Mouse (Mus musculus) thymus, adult 2 months (tissue): ENCODE measurements around the gene Gm35315. TPM values are rescaled to one million over a fixed set of nuclear protein-coding genes. Genes with fewer than 3 reads are reported as not detected.

Experiments used
- DNase-seq: peaks from one replicate; pipeline ENCODE4 v3.0.0; 2021
- H3K27ac ChIP-seq: fragments of 200-500 bp; 2 replicates; pipeline ENCODE4 v1.5.1; 2012; ENCODE audit warnings: low read length, control low read depth; ENCODE audit not compliant: control insufficient read depth, insufficient read depth
- H3K27me3 ChIP-seq: fragments of 200-500 bp; 2 replicates; pipeline ENCODE4 v1.6.1; 2012; ENCODE audit warnings: mild to moderate bottlenecking, low read length, moderate library complexity, mixed read lengths; ENCODE audit not compliant: control insufficient read depth, insufficient read depth
- H3K36me3 ChIP-seq: fragments of 200-500 bp; 2 replicates; pipeline ENCODE4 v1.6.1; 2012; ENCODE audit warnings: mild to moderate bottlenecking, low read length, moderate library complexity; ENCODE audit not compliant: control insufficient read depth, insufficient read depth
- H3K4me1 ChIP-seq: fragments of 200-500 bp; replicated peaks from 2 replicates; pipeline ENCODE4 v1.6.1; 2012; ENCODE audit warnings: low read length; ENCODE audit not compliant: control insufficient read depth, insufficient read depth
- H3K4me3 ChIP-seq: fragments of 200-500 bp; 2 replicates; pipeline ENCODE4 v1.5.1; 2012; ENCODE audit warnings: mild to moderate bottlenecking, low read length, control low read depth, moderate library complexity; ENCODE audit not compliant: control insufficient read depth, insufficient read depth
- CTCF ChIP-seq: fragments of 200-500 bp; IDR thresholded peaks from 2 replicates; pipeline ENCODE4 v1.5.1; 2012; ENCODE audit warnings: mild to moderate bottlenecking, control low read depth, low read length, moderate library complexity, borderline replicate concordance; ENCODE audit not compliant: control insufficient read depth, poor library complexity, insufficient read depth; ENCODE audit errors: extremely low read depth
- POLR2A ChIP-seq: fragments of 200-500 bp; IDR thresholded peaks from 2 replicates; pipeline ENCODE4 v1.6.1; 2012; ENCODE audit warnings: mild to moderate bottlenecking, low read length, control low read depth, moderate library complexity; ENCODE audit not compliant: control insufficient read depth, poor library complexity, insufficient read depth; ENCODE audit errors: extremely low read depth
- WGBS: fragments of 180-500 bp; shearing (Covaris S2); methylation state at CpG from one replicate; pipeline ENCODE4 v1.1.7; 2018; 5-methylcytosine and 5-hydroxymethylcytosine counted together
- polyA plus RNA-seq: library from polyadenylated mRNA; depleted of rRNA; stranded (reverse); fragments of >200 nt; gene quantifications from 2 replicates; pipeline ENCODE4 v1.2.3, GENCODE M21; 2012; rRNA removed

Gene Gm35315
- 0.30 and 0.31 TPM in 2 replicates for polyA plus RNA-seq

- no peaks in the 10 kb centered on the region for H3K27me3 ChIP-seq
- H3K27ac ChIP-seq: peak within 1 kb of the TSS; percentile 75
- WGBS: under 1% methylated on average over 25 of the region's 25 CpGs
- peak within 1 kb of the TSS; percentile 55 for H3K4me3 ChIP-seq
- no peaks in the 10 kb centered on the region for H3K36me3 ChIP-seq
- TF ChIP-seq POLR2A (peak; percentile 82), CTCF (no peak)
- peaks cover 17% of the 10 kb centered on the region for H3K4me1 ChIP-seq
- DNase-seq: peak; percentile 90
Observed at GRCm38 (mm10) chr5:110094030-110094846, at the start of gene Gm35315. Gene Gm35315 (minus strand): TSS chr5:110094420.

GRCm38 (mm10) chr5:110143007-110143406, 48.8 kb upstream of the Gm35315 start:
- no peaks in the 10 kb centered on the region for H3K4me1 ChIP-seq
- TF ChIP-seq POLR2A (no peak), CTCF (peak; percentile 20; the same call in 1 of the 2 replicates)
- DNase-seq: peak; percentile 11
- H3K4me3 ChIP-seq: no peak overlapping the region
- no peak overlapping the region for H3K27ac ChIP-seq
- peaks cover 58% of the 10 kb centered on the region for H3K36me3 ChIP-seq
- H3K27me3 ChIP-seq: no peaks in the 10 kb centered on the region
- whole genome bisulfite sequencing: 93% methylated on average over 5 of the region's 5 CpGs

GRCm38 (mm10) chr5:110142309-110142708, 48.1 kb upstream of the Gm35315 start:
- 95% methylated on average over 2 of the region's 2 CpGs for WGBS
- no peak overlapping the region for H3K4me3 ChIP-seq
- no peaks in the 10 kb centered on the region for H3K27me3 ChIP-seq
- TF ChIP-seq CTCF: no peak
- no peak for TF ChIP-seq POLR2A
- H3K27ac ChIP-seq: no peak overlapping the region
- peaks cover 51% of the 10 kb centered on the region for H3K36me3 ChIP-seq
- DNase-seq: no peak
- no peaks in the 10 kb centered on the region; the same call in 1 of the 2 replicates for H3K4me1 ChIP-seq

GRCm38 (mm10) chr5:110140424-110140823, 46.2 kb upstream of the Gm35315 start:
- Histone ChIP-seq H3K27me3 (no peaks in the 10 kb centered on the region), H3K4me1 (no peaks in the 10 kb centered on the region; the same call in 1 of the 2 replicates), H3K4me3 (no peak overlapping the region), H3K36me3 (peaks cover 34% of the 10 kb centered on the region), H3K27ac (no peak overlapping the region)
- no peak for DNase-seq
- TF ChIP-seq CTCF (no peak), POLR2A (no peak)
- 93% methylated on average over 7 of the region's 7 CpGs for WGBS

GRCm38 (mm10) chr5:110139325-110139724, 45.1 kb upstream of the Gm35315 start:
- H3K4me3 ChIP-seq: no peak overlapping the region
- 98% methylated on average over 3 of the region's 3 CpGs for WGBS

GRCm38 (mm10) chr5:110137816-110138215, 43.6 kb upstream of the Gm35315 start:
- 100% methylated on average over 3 of the region's 3 CpGs for WGBS

More at GRCm38 (mm10) chr5:110139325-110139724, 45.1 kb upstream of the Gm35315 start:
- no peak overlapping the region for H3K27ac ChIP-seq
- no peak for DNase-seq
- H3K4me1 ChIP-seq: no peaks in the 10 kb centered on the region; the same call in 1 of the 2 replicates
- H3K36me3 ChIP-seq: peaks cover 23% of the 10 kb centered on the region
- H3K27me3 ChIP-seq: no peaks in the 10 kb centered on the region
- TF ChIP-seq POLR2A (no peak), CTCF (no peak)

GRCm38 (mm10) chr5:110136087-110136464, 41.9 kb upstream of the Gm35315 start:
- TF ChIP-seq POLR2A (no peak), CTCF (peak; percentile 8; the same call in 1 of the 2 replicates)
- no peaks in the 10 kb centered on the region; the same call in 1 of the 2 replicates for H3K4me1 ChIP-seq
- peaks cover 10% of the 10 kb centered on the region for H3K36me3 ChIP-seq
- peak overlapping the region; percentile 99 for H3K4me3 ChIP-seq
- H3K27me3 ChIP-seq: no peaks in the 10 kb centered on the region
- H3K27ac ChIP-seq: peak overlapping the region; percentile 60
- 4% methylated on average over 18 of the region's 18 CpGs for WGBS
- no peak for DNase-seq

More at GRCm38 (mm10) chr5:110137816-110138215, 43.6 kb upstream of the Gm35315 start:
- no peaks in the 10 kb centered on the region for H3K27me3 ChIP-seq
- no peak overlapping the region for H3K4me3 ChIP-seq
- TF ChIP-seq CTCF (no peak), POLR2A (no peak)
- no peaks in the 10 kb centered on the region; the same call in 1 of the 2 replicates for H3K4me1 ChIP-seq
- no peak overlapping the region for H3K27ac ChIP-seq
- no peak for DNase-seq
- peaks cover 13% of the 10 kb centered on the region for H3K36me3 ChIP-seq
